Mouse (Mus musculus) frontal cortex, postnatal 10 days (tissue): ENCODE measurements around the gene Wipf1.

ENCODE experiments used
- DNase-seq, 2 experiments: peaks; one replicate each; pipeline ENCODE4 v3.0.0; 2022; ENCODE audit warnings: low spot score in 2 of 2, mixed read lengths in 1 of 2

Gene Wipf1

DNA sequence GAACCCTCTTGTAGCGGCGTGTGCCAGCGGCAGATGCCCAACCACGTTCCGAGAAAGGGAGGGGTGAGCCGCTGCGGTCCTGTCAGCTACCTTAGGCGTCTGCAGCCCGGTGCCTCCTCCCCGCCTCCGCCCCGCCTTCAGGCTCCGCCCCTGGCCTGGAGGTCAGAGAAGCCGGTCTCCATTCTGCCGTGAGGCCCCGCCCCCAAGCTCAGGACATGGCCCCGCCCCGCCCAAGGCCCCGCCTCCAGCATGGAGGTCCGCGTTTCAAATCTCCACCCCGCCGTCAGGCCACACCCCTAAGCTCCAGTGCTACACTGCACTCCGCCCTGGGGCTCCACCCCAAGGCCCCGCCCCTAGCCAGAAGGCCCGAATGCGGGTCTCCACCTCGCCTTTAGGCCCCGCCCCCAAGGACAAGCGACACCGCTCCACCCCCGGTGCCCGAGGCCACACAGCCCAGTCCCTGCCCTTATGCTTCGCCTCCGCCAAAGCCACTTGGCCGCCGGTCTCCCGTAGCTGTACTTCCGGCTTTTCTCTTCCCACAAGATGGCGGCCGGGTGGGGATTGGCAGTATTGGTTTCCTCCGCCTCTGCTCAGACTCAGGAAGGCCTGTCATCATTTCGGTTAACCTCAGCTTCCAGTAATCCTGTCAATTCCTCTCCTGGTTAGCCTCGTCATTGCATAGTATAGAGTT is 143.0 kb downstream of the Wipf1 start, which contains the start of gene Gpr155:
Gpr155 (minus strand) TSS at position 217 of the 691 bp plus-strand sequence.
- DNase-seq: peak; percentile 99

GRCm38 (mm10) chr2:73385641-73386355 is 143.7 kb downstream of the Wipf1 start:
- peak in 1 of 2 experiments; percentile 13 for DNase-seq

DNA sequence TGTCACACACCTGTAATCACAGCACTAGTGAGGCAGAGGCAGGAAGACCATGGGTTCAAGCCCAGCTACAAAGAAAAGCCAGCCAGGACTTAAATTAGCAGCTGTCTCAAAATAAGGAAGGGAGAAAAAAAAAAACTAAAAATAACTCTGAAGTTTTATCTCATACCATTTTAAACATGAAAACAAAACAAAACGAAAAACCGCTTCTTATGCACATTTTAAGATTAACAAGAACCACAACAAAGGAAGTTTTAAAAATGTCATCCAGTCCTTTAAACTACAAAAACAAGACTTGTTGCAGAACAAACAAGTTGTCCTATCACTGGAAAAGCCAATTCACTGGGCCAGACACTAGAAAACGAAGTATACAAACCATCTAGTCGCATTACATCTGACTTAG is 144.4 kb downstream of the Wipf1 start:
- DNase-seq: no peak

- DNase-seq: no peak
Measured at GRCm38 (mm10) chr2:73380298-73380975, 149.1 kb downstream of the Wipf1 start.

- no peak for DNase-seq
Measured at GRCm38 (mm10) chr2:73379656-73380055, 149.9 kb downstream of the Wipf1 start.
